Mouse (Mus musculus) small intestine, adult 2 months (tissue): Measurements from ENCODE around the gene Chd6.

Experiments
- CTCF ChIP-seq: fragments of 200-500 bp; IDR thresholded peaks from 2 replicates; pipeline ENCODE4 v1.5.1; 2012; ENCODE audit warnings: low read depth, mild to moderate bottlenecking, control low read depth, inconsistent platforms, low read length, moderate library complexity, mixed read lengths; ENCODE audit not compliant: insufficient replicate concordance, insufficient read length; ENCODE audit errors: extremely low read depth
- POLR2A ChIP-seq: fragments of 200-500 bp; IDR thresholded peaks from 2 replicates; pipeline ENCODE4 v1.6.1; 2012; ENCODE audit warnings: low read depth, mild to moderate bottlenecking, control low read depth, inconsistent platforms, low read length, moderate library complexity

GRCm38 (mm10) chr2:160978651-160979050 lies 130.2 kb downstream of the Chd6 start:
- TF ChIP-seq POLR2A (no peak), CTCF (no peak)
